Mouse (Mus musculus) spleen, postnatal 10 days (tissue): ENCODE measurements at regions not wholly inside any gene's neighbourhood (a gene's known extent, or its start where the extent isn't known, plus 50 kb on each side); places are given as distances from the start of the nearest gene placed in this dataset.
A peak's percentile ranks its signal among the peaks of the same experiment; 100 is the strongest.

ENCODE experiments used
- DNase-seq, 2 experiments: peaks; one replicate each; pipeline ENCODE4 v3.0.0; 2021 to 2022; ENCODE audit warnings: low spot score in 2 of 2

DNA sequence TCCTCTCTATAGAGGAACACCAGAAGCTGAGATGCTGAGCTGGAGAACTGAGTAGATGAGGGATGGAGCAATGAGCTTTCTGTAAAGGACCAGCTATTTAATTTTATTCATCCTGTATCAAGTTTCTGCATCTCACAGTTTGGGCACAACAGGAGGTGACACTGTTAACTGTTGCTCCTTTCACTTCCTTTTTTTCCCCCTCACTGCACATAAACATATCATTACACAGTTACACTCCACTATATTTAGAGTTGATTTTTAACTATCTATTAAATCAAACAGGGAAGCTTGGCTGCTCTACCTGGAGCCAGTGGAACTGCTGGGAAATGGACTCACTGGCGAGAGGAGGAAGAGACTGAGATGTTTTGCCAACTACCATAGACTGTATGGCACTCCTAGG lies 509.4 kb downstream of the Rnf144a start:
- DNase-seq, result no peak

DNA sequence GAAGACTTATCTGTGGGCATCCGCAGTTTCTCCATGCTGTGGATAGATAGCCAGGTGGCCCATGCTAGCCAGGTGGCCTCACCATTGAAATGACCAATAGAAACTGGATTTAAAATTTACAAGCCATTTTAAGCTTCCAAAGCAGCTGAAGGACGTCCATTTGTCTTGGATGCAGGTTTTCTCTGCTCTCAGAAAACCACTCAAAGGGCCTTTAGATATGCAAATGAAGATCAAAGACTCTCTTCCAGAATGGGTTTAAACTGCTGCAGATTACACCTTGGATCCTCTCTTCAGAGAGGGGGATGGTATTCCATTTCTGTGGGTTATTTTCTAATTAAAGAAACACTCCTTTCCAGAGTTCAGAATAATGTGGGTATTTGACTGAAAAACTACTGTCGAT lies 518.5 kb downstream of the Rnf144a start:
- no peak for DNase-seq

DNA sequence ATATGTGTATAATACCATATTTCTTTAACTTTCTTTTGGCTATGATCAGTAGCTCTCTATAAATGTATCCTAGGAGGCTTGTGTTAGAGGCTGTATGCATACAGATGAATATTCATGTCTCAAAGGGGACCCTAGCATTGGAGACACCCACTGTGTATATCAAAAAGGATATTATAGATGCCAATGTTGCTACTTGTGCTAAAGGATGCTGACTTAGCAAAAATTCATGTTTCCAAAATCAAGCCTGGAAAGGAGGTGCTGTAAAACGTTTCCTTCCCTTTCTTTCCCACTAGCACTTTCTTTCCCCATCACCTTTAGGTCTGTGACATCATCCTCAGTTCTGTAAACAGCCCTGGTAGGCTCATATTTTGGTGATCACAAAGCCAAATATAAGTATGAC lies 519.4 kb downstream of the Rnf144a start:
- no peak for DNase-seq

DNA sequence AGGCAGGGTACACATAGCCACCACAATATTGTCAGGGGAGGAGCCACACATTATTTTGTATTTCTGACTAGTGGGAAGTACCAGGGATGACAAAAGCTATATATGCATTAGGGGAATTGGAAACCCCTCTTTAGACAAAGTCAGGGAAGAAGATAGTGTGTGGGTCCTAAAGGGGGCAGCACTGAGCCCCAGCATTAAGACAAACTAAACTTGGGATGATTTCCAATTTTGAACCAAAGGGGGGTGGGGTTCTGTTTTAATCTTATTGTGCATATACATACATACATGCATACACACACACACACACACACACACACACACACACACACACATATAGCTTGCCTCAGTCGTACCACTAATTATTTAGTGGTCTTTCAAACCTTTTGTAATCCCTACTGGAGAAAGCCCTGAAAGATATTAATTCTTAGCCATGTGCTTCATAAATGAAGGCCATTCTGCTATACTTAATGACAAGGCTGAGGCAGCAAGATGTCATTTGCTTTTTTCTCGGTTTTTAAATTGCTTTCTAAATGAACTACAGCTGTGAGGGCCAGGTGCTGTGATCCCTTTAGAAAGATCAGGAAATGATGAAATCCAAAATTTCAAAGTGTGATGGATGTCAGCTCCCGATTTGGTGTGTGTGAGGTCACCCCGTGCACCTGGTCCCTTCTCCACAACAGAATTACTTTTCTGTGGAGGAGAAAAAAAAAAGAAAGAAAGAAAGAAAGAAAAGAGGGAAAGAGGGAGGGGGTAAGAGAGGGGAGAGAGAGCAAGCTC lies 523.5 kb downstream of the Rnf144a start:
- DNase-seq, result no peak

DNA sequence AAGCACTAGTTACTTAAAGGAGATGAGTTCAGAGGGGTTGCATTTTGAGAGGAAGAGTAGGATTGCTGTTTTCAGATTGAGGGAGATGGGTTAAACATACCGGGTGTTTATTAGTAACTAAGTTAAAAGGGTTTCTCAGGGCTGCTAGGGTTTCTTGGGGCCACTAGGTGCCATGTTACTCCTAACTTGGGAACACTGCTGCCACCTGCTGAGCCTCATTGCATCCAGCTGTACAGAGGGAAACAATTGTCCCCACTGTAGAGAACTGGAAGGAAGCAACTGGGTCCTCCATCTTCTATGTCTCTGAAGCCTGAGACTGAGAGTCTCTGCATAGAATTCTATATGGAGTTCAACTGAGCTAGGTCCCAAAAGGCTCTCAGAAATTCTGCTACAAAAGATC lies 524.3 kb downstream of the Rnf144a start:
- peak in 1 of 2 experiments; percentile 17 for DNase-seq

DNA sequence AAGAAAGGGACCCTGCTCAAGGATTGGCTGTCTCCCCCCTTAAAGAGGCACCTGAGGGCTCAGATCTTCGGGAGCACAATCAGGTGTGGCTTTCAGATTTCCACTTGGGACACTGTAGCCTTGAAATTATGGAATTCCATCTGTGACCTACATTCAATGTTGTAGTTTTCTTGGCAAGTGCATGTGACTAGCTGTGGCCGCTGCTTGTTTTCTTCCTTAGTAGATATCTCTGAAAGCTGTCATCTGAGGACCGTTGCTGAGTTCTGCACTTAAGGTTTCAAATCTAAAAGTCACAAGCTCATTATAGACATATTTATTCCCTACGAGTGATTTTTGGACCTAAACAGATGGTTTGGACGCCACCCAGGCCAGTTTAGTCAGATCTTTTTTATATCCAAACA lies 531.3 kb downstream of the Rnf144a start:
- DNase-seq, result no peak

DNA sequence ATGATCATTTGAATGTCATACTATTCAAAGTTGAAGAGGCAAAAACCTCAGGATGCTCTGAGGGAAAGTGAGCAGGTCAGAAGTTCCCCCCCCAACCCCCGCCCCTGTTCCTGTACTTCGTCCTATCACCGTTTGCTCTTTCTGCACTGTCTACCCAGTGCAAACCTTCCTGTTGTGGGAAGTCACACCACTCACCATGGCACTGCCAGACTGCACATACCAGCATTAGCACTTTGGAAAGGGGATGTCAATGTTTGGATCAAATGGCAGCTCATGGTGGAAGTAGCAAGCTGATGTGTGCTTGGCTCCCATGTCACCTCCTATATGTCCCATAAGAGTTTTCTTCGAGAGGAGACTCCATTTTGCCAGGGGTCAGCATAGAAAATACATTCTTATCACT lies 543.2 kb downstream of the Rnf144a start:
- no peak for DNase-seq

DNA sequence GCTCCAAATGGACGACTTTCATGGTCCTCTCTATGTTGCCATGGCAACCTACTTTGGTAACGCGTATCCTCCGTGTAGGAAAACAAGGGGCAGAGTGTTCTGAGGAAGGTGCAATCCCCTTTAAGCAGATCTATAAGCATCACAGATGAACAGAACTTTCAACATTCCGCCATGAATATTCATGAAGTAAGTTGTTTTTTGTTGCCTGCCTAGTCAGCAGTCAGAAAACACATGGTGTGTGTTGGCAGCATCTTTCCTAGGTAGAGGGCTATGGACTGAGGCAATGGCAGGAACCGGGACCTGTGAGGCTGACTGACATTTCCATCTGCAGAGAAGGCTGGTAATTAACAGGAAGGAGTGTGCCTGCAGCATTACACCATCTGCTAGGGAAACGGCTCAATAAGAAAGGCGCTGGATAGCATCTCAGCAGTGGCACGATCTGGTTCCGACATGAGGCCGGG lies 544.0 kb downstream of the Rnf144a start:
- no peak for DNase-seq

DNA sequence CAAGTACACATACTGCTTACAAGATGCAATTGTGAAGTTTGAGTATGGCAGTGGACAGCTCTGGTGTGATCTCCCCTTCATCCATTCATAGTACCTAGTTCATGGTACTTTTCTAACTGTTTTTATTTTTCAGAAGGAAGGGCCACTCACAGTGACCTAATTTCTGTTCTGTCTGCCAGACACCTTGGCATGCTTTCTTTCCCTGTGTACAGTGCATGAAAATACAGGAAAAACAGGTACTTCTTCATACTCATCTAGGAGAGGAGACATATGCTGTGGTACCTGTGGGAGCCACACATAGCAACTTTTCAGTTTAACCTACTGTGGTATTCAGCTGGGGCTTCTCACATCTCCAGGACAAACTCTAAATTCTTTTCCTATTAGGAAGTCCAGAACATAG lies 545.2 kb downstream of the Rnf144a start:
- DNase-seq, result no peak

DNA sequence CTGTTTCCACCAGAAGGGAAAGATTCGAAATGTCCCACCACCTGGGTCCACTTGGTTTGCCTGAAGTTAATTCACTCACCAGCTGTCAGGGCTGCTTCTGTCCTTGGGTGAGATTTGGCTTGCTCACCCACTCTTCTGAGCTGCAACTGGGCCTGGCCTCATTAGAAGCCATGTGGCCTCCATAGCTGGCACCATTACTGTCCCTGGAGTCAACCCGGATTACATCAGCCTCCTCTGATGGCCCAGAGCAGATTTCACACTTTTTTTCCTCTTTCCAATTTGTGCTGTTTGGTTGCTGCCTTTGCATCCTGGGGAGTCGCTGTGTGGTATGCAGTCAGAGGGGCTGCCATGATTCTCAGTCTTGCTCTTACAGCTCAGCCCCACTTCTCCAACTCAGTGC lies 550.0 kb downstream of the Rnf144a start:
- DNase-seq, result no peak

DNA sequence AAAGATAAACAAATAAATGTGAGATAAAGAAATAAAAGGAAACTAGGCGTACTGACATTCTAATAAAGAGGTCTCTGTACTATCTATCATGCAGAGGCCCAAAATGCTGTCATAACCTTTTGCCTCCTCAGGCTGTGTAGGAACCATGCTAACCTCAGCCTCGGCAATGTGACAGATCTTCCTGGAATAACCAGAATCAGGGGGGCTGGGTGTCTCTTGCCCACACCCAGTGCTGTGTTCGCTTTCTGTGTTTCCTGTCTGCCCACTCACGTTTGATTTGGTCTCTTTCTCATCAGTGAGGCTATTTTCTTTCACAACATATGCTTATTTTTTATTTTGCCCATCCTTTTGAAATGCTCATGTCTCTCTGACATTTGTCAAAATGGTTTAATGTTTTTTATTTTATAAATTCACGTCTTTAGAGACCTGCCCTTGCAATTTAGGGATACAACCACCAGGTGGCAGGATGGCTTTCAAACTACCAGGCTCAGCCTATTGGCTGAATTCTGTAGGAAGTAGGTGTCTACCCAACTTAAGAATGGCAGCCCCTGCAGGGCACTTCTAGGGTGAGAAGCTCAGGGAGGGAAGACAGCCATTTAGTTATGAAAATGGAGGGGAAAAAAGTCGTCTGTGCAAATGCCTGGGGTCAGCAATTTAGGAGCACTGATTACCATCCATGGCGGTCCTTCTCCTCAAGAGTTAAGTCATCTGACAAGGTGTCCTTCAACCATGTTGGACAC lies 550.8 kb downstream of the Rnf144a start:
- DNase-seq, result peak; percentile 17 to 64

DNA sequence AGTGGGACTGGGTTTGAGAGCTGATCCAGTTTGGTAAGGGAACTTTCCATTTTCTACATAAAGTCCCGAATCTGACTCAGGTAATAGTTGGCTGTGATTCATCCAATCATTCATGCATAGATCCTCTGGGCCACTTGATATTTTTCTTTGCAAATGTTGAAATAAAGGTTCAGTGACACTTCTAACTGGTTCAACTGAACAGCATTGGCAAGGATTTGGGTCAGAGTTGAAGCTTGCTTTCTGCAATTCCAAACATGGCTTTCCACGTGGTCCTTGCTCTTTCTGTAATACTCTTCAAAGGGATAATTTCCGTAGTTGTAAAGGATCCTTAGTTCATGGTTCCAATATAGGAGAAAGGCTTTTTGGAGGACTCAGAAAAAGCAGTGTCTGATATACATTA lies 554.0 kb downstream of the Rnf144a start:
- DNase-seq, result no peak

DNA sequence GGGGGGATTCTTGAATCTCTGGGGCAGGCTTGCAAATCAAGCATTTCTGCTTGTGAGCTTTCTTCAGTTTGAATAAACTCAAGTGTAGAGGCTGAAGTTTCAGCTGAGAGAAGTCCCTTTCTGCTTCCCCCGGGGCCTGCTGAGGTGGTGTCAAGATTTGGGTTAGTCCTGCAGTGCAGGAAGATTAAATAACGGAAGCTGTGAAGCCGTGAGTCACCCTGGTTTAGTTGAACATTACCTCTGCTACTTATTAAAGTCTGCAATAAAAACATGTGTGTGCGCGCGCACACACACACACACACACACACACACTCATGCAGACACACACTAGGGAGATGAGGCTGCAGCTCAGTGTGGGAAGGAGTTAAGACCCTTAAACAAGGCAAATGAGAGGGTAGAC lies 556.7 kb downstream of the Rnf144a start:
- no peak for DNase-seq

DNA sequence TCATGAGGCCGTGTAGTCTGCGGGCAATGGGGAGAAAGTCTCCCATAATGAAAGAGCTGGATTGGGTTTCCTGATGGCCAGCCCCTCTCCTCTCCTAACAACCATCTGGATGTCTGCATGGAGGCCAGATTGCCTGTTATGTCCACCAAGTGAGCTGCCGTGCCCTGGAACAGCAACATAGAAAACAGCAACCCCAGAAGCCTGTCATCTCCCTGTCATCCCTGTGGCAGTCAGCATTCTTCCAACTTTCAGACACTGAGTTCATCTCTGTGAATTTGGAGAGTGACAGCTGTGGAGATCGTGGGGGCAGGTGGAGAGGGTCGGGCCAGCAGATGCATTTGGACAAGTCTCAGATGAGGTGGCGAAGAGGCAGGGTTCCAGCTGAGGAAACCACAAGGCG lies 585.0 kb downstream of the Rnf144a start:
- DNase-seq, result no peak

DNA sequence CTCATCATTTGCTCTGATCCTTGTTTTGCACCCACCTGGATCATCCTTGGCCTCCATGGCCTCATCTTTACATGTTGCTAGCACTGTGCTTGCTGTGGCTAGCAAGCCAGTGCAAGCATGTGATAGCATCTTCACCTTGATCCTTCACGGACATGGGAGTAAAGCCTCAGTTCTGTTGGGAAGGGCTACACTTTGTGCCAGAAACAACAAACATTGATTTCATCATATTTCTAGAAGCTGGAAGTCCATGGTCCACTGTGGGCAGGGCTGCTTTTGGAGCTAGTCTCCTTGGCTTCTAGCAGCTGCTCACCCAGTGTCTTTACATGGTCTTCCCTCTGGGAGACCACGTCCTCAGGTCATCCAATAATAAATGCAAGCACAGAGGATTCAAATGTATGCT lies 587.1 kb downstream of the Rnf144a start:
- no peak for DNase-seq

DNA sequence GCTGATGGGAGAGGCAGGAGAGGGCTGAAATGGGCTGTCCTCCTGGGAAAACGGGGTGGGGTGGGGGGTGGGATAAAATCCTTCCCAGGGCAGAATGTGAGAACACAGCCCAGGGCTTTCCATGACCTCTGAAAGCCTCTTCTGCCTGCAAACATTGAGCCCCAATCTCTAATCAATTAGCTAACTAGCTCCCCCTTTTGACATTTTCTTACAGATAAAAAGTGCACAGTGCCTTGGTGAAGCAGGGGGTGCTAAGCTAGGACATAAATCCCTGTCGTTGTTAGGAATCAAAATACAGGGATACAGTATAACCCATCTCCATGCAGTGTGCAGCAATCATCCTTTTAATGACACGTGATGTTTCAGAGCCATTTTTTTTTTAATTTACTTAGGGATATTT lies 588.1 kb downstream of the Rnf144a start:
- DNase-seq, result no peak

DNA sequence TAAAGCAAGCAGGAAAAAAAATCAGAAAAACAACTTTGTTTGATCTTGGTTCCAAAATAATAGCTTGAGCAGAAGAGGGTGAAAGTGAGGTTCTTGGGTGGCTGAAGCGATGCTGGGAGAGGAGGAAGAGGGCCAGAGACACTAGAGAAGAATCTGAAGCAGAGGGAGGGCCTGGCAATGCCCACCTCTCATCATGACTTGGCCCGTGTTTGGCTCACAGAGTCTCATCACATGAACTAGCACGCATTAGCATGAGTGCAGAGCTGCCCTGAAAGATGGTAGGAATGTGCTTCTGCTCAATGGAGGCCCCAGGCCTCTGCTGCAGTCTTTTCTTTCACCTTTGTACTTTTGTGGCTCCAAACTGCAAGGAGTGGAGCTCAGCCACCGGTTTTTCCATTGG lies 588.6 kb downstream of the Rnf144a start:
- DNase-seq, result no peak

DNA sequence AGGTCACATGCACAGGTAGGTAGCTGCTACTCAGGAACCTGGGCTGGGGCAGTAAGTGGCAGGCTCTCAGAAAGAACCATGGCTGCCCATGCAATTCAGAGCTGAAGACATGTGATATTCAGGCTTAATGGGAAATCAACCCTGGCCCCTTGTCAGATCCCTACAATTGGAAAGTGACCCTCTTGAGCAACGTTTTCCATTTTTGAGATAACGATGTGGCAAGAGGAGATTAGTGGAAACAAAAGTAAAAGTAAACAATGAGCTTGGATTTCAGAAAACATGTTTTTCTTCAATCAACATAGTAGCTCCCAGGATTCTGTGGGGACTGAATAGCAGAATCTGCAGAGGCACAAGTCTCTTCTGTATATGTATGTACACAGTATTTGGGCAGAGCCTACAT lies 598.8 kb downstream of the Rnf144a start:
- DNase-seq, result no peak

DNA sequence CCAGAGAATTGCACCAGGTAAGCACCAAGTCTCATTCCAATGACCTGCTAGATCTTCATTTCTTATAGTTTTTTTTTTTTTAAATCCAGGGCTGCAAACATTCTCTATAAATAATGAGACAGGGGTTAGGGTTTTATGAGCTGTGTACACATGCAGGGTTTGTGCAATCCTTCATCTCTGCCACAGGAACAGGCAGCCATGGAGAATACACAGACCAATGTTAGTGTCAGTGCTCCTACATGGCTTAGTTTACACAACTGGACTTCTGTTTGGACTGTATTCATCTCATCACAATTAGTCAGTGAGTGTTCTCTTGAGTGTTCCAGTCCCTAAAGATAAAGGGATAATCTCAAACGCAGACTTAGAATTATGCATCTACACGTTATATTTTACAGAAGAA lies 620.0 kb downstream of the Rnf144a start:
- DNase-seq, result no peak

DNA sequence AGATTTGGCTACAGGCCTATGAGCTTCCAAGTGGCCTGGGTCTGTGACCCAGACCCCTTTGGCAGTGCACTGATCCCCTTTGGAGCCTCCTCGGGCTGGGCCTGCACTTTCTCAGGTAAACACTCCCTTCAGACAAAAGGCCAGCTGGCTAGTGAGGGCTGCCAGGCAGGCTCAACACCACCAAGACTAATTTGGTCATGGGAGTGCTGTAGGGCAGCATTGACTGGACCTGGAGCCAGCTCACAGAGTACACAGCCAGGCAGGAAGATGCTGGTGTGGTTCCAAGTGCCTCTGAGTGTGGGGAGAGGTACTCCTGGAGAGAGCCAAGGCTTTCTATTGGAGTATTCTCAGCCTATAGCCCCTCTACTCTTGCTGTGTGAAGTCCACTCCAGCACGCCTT lies 620.5 kb downstream of the Rnf144a start:
- no peak for DNase-seq

DNA sequence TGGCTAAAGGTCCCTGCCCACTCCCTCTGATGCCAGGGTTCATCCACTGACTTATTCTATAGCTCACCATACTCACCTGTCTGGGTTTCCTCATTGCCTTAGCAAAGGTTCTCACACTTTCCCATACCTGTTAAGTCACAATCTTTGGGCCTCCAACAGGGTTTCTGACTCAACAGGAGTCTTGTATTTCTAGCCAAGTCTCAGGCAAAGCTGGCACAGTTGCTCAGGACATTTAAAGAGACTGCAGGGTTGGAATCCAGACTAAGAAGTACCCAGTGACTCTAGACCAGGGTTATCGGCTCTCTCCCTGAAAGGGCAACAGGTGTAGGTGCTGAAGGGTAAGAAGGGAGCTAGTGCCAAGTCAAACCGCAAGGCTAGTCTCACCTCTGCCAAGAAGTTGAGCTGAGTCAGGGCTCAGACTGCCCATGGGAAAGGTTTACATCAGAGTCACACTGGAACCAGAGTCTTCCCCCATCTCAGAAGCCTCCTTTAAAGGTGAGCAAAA lies 622.4 kb downstream of the Rnf144a start:
- no peak for DNase-seq

DNA sequence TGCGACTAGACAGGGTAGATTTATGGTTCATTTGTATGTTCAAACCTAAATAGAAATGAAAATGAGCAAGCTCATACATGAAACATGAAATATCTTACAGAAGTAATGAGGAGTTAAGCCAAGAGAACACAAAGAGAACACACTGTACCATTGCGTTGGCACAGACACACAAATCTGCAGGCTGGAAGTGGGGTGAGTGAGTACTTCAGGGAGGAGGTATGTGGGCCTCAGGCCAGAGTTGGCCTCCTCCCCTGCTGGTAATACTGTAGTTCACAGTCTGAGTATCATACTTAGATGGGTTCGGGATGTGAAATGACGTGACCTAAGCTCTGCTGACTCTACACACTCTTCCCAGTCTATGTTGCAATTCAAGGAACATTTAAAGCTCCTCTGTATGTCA lies 624.1 kb downstream of the Rnf144a start:
- no peak for DNase-seq
